Mouse (Mus musculus) limb, embryonic 14.5 days (tissue): Measurements from ENCODE around the gene Pbld1. TPM values are rescaled to one million over a fixed set of nuclear protein-coding genes. Genes with fewer than 3 reads are reported as not detected.

ENCODE experiments used
- ATAC-seq: fragments of 200-750 bp; cut with Nextera tagmentation; 2 replicates; pipeline ENCODE4 v1.8.0; 2017; ENCODE audit warnings: low read depth, moderate number of reproducible peaks, moderate TSS enrichment; ENCODE audit not compliant: low FRiP score
- DNase-seq: peaks from one replicate; pipeline ENCODE4 v3.0.0-alpha.2; 2015; ENCODE audit warnings: low spot score
- H3K27ac ChIP-seq: fragments of 300-500 bp; sonication (generic); replicated peaks from 2 replicates; pipeline ENCODE4 v1.5.1; 2014; ENCODE audit warnings: low read depth, mild to moderate bottlenecking, low read length, moderate library complexity, mixed read lengths
- H3K27me3 ChIP-seq: fragments of 300-500 bp; sonication (generic); 2 replicates; pipeline ENCODE4 v1.6.1; 2014; ENCODE audit warnings: low read length, mixed read lengths; ENCODE audit not compliant: control insufficient read depth, insufficient read depth
- H3K36me3 ChIP-seq: fragments of 300-500 bp; sonication (generic); 2 replicates; pipeline ENCODE4 v1.6.1; 2014; ENCODE audit warnings: mild to moderate bottlenecking, low read length, moderate library complexity, mixed read lengths; ENCODE audit not compliant: control insufficient read depth, insufficient read depth
- H3K4me1 ChIP-seq: fragments of 300-500 bp; sonication (generic); 2 replicates; pipeline ENCODE4 v1.6.1; 2014; ENCODE audit warnings: antibody characterized with exemption, low read length, mixed read lengths; ENCODE audit not compliant: control insufficient read depth, insufficient read depth
- H3K4me2 ChIP-seq: fragments of 300-500 bp; sonication (generic); replicated peaks from 2 replicates; pipeline ENCODE4 v1.6.1; 2014; ENCODE audit warnings: low read depth, mild to moderate bottlenecking, low read length, moderate library complexity; ENCODE audit not compliant: severe bottlenecking
- H3K4me3 ChIP-seq: fragments of 300-500 bp; sonication (generic); replicated peaks from 2 replicates; pipeline ENCODE4 v1.5.1; 2014; ENCODE audit warnings: low read length
- H3K9ac ChIP-seq: fragments of 300-500 bp; sonication (generic); 2 replicates; pipeline ENCODE4 v1.6.1; 2014; ENCODE audit warnings: mild to moderate bottlenecking, low read depth, low read length, moderate library complexity; ENCODE audit not compliant: severe bottlenecking
- H3K9me3 ChIP-seq: fragments of 300-500 bp; sonication (generic); 2 replicates; pipeline ENCODE4 v1.6.1; 2016; ENCODE audit warnings: low read length; ENCODE audit not compliant: control insufficient read depth
- POLR2A ChIP-seq: fragments of 200-500 bp; IDR thresholded peaks from 2 replicates; pipeline ENCODE4 v1.8.0; 2012; ENCODE audit warnings: inconsistent platforms, mild to moderate bottlenecking, moderate library complexity, borderline replicate concordance; ENCODE audit not compliant: insufficient read depth, insufficient read length; ENCODE audit errors: extremely low read depth
- WGBS: fragments of 180-500 bp; shearing (Covaris S2); extraction: QIAGEN DNeasy Blood & Tissue Kit; methylation state at CpG from one replicate; pipeline ENCODE4 v1.1.7; 2014; 5-methylcytosine and 5-hydroxymethylcytosine counted together
- polyA plus RNA-seq, 2 experiments: library from polyadenylated mRNA; depleted of rRNA in 1 of 2; stranded (reverse) in 1 of 2; unstranded in 1 of 2; fragments of >200 nt; fragmentation: Nextera tagmentation in 1 of 2; extraction: Ambion mirVana in 1 of 2; gene quantifications; 2 replicates each; pipeline versions ENCODE4 v1.2.1 to v1.2.3; 2012 to 2014

Gene Pbld1
- polyA plus RNA-seq, 2 experiments = 0.23 to 0.78 TPM

- H3K4me3 ChIP-seq = no peak overlapping the region
- no peaks in the 10 kb centered on the region for H3K36me3 ChIP-seq
- no peak for TF ChIP-seq POLR2A
- H3K4me1 ChIP-seq = no peaks in the 10 kb centered on the region
- no peak overlapping the region for H3K27ac ChIP-seq
- no peaks in the 10 kb centered on the region for H3K9me3 ChIP-seq
- ATAC-seq = no peak
- no peaks in the 10 kb centered on the region for H3K27me3 ChIP-seq
- DNase-seq = no peak
- H3K9ac ChIP-seq = no peak overlapping the region
- no peak overlapping the region for H3K4me2 ChIP-seq
- WGBS = 84% methylated on average over 6 of the region's 6 CpGs
Measured at GRCm38 (mm10) chr10:63113716-63114360, 53.9 kb downstream of the Pbld1 start.

- no peak overlapping the region for H3K9ac ChIP-seq
- H3K27me3 ChIP-seq = no peaks in the 10 kb centered on the region
- no peak for TF ChIP-seq POLR2A
- no peak overlapping the region for H3K4me2 ChIP-seq
- H3K4me1 ChIP-seq = no peaks in the 10 kb centered on the region
- 83% methylated on average over 15 of the region's 15 CpGs for WGBS
- H3K4me3 ChIP-seq = no peak overlapping the region
- ATAC-seq (no peak), DNase-seq (no peak)
- H3K36me3 ChIP-seq = no peaks in the 10 kb centered on the region
- H3K9me3 ChIP-seq = no peaks in the 10 kb centered on the region
- no peak overlapping the region for H3K27ac ChIP-seq
Measured at GRCm38 (mm10) chr10:63115881-63116280, 55.9 kb downstream of the Pbld1 start.

- no peaks in the 10 kb centered on the region for H3K4me1 ChIP-seq
- no peak for TF ChIP-seq POLR2A
- no peak overlapping the region for H3K4me2 ChIP-seq
- no peaks in the 10 kb centered on the region for H3K27me3 ChIP-seq
- ATAC-seq = no peak
- no peaks in the 10 kb centered on the region for H3K36me3 ChIP-seq
- no peak overlapping the region for H3K9ac ChIP-seq
- DNase-seq = no peak
- WGBS = 92% methylated on average over 9 of the region's 9 CpGs
- H3K4me3 ChIP-seq = no peak overlapping the region
- H3K9me3 ChIP-seq = no peaks in the 10 kb centered on the region
- no peak overlapping the region for H3K27ac ChIP-seq
Measured at GRCm38 (mm10) chr10:63116376-63116775, 56.4 kb downstream of the Pbld1 start.

GRCm38 (mm10) chr10:63117583-63117982 is 57.6 kb downstream of the Pbld1 start:
- 93% methylated on average over 8 of the region's 8 CpGs for WGBS
- no peak overlapping the region for H3K9ac ChIP-seq
- no peaks in the 10 kb centered on the region for H3K9me3 ChIP-seq
- TF ChIP-seq POLR2A = no peak
- no peak overlapping the region for H3K4me2 ChIP-seq
- H3K27ac ChIP-seq = no peak overlapping the region
- no peaks in the 10 kb centered on the region for H3K36me3 ChIP-seq
- no peak for ATAC-seq
- no peaks in the 10 kb centered on the region for H3K4me1 ChIP-seq
- H3K27me3 ChIP-seq = no peaks in the 10 kb centered on the region
- no peak overlapping the region for H3K4me3 ChIP-seq
- no peak for DNase-seq

- H3K27me3 ChIP-seq = no peaks in the 10 kb centered on the region
- H3K9me3 ChIP-seq = no peaks in the 10 kb centered on the region
- 81% methylated on average over 14 of the region's 14 CpGs for WGBS
- ATAC-seq = no peak
- H3K4me3 ChIP-seq = no peak overlapping the region
- no peak overlapping the region for H3K9ac ChIP-seq
- TF ChIP-seq POLR2A = no peak
- no peaks in the 10 kb centered on the region for H3K36me3 ChIP-seq
- no peak overlapping the region for H3K27ac ChIP-seq
- H3K4me2 ChIP-seq = no peak overlapping the region
- no peak for DNase-seq
- no peaks in the 10 kb centered on the region for H3K4me1 ChIP-seq
Measured at GRCm38 (mm10) chr10:63119916-63120315, 60.0 kb downstream of the Pbld1 start.

GRCm38 (mm10) chr10:63121961-63122360 is 62.0 kb downstream of the Pbld1 start:
- 84% methylated on average over 14 of the region's 14 CpGs for WGBS
- H3K27ac ChIP-seq = no peak overlapping the region
- H3K36me3 ChIP-seq = no peaks in the 10 kb centered on the region
- H3K4me3 ChIP-seq = no peak overlapping the region
- ATAC-seq (no peak), DNase-seq (no peak)
- no peaks in the 10 kb centered on the region for H3K27me3 ChIP-seq
- H3K4me2 ChIP-seq = no peak overlapping the region
- no peak overlapping the region for H3K9ac ChIP-seq
- TF ChIP-seq POLR2A = no peak
- no peaks in the 10 kb centered on the region for H3K9me3 ChIP-seq
- no peaks in the 10 kb centered on the region for H3K4me1 ChIP-seq
